Mouse (Mus musculus): Measurements from ENCODE around the gene Mylk.

- TF ChIP-seq GATA1 (IDR thresholded peaks at IDR 0.05; ENCODE audit: low read length) (no peak), TAL1 (IDR thresholded peaks at IDR 0.05; ENCODE audit: low read length) (no peak)
Observed at GRCm38 (mm10) chr16:34963008-34963407, 218.0 kb downstream of the Mylk start.

Measured in erythroblast, embryonic 14.5 days (primary cell).